Mouse (Mus musculus) megakaryocyte, embryonic 14.5 days (primary cell): Measurements from ENCODE around the gene Gprc5c. TPM values are rescaled to one million over a fixed set of nuclear protein-coding genes. Genes with fewer than 3 reads are reported as not detected.
"Not testable (repeated sequence)": the region's sequence is repeated elsewhere in the genome, so short reads cannot be mapped to it uniquely, and the experiment has no call there.

Experiments used
- H3K27me3 ChIP-seq: replicated peaks from 2 replicates; pipeline ENCODE3; 2012; ENCODE audit warnings: inconsistent platforms
- H3K36me3 ChIP-seq: replicated peaks from 2 replicates; pipeline ENCODE3; 2012; ENCODE audit warnings: low read length, inconsistent platforms, mixed read lengths
- H3K4me1 ChIP-seq: 2 replicates; pipeline ENCODE4 v1.6.1; 2012; ENCODE audit warnings: inconsistent platforms
- H3K4me3 ChIP-seq: replicated peaks from 2 replicates; pipeline ENCODE3; 2012; ENCODE audit warnings: moderate library complexity, mild to moderate bottlenecking, inconsistent platforms
- H3K9me3 ChIP-seq: 2 replicates; pipeline ENCODE4 v1.6.1; 2012; ENCODE audit warnings: inconsistent platforms
- FLI1 ChIP-seq: IDR thresholded peaks from 2 replicates; pipeline ENCODE4 v1.6.1; 2012; ENCODE audit warnings: low read length, inconsistent platforms, mixed read lengths
- GATA1 ChIP-seq: IDR thresholded peaks from 3 replicates; pipeline ENCODE4 v1.6.1; 2012; ENCODE audit warnings: mixed read lengths, low read length, inconsistent platforms, borderline replicate concordance
- polyA plus RNA-seq: library from polyadenylated mRNA; stranded (reverse); fragments of >175 nt; gene quantifications from 2 replicates; pipeline ENCODE4 v1.2.3, GENCODE M21; 2012; ENCODE audit warnings: low replicate concordance; ENCODE audit not compliant: insufficient read depth

Gene Gprc5c
- polyA plus RNA-seq, 1 experiment = 3.2 TPM

DNA sequence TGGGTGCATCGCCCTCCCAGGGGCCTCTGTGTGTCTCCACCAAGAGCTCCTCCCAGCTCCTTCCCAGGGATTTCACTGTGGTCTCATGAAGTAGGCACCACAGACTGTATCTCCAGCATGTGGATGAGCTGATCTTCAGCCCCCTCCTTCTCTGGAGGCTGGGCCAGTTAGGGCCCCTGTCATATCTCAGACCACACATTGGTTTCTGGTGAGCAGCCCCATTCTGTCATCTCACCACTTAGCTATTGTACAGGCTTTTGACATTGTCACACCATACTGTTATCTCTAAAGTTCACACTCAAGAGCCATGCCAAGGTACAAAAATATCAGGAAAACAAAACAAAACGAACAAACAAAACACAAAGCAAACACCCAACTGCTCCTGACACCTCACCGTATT is 45.1 kb downstream of the Gprc5c start:
- Histone ChIP-seq H3K4me1 (peaks cover 99% of the 10 kb centered on the region), H3K27me3 (no peaks in the 10 kb centered on the region), H3K9me3 (no peaks in the 10 kb centered on the region), H3K4me3 (peak overlapping the region; percentile 34), H3K36me3 (peaks cover 77% of the 10 kb centered on the region)
- TF ChIP-seq GATA1 = 0 out of 3 replicates have a peak, but pooled peaks have one; percentile 46
- no peak for TF ChIP-seq FLI1

DNA sequence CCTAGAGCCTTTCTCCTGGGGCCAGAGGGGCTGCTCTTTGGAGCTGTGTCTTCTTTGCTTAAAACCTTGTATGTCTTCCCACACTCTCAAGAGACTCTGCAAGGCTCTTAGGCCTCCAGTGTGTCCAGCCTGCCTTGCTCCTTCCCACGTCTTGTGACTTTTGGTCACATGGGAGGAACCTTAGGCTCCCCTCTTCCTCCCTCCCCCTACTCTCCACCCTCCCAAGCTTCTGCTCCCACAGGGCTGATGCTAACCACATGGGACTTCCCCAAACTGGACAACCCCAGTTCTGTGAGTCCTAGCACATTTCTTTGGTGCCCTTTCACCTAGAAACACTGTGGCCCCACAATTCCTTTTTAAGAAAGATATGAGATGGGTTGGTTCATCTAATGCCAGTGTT is 47.1 kb downstream of the Gprc5c start:
- Histone ChIP-seq H3K9me3 (no peaks in the 10 kb centered on the region), H3K4me1 (peaks cover 89% of the 10 kb centered on the region), H3K27me3 (no peaks in the 10 kb centered on the region), H3K4me3 (peak overlapping the region; percentile 59), H3K36me3 (peaks cover 83% of the 10 kb centered on the region)
- TF ChIP-seq GATA1 (no peak), FLI1 (no peak)

- Histone ChIP-seq H3K4me1 (peaks cover 87% of the 10 kb centered on the region), H3K36me3 (peaks cover 76% of the 10 kb centered on the region), H3K27me3 (no peaks in the 10 kb centered on the region), H3K9me3 (no peaks in the 10 kb centered on the region), H3K4me3 (peak overlapping the region; percentile 5)
- no peak for TF ChIP-seq GATA1
- TF ChIP-seq FLI1 = no peak
Observed at GRCm38 (mm10) chr11:114903224-114903623, 52.3 kb downstream of the Gprc5c start.

DNA sequence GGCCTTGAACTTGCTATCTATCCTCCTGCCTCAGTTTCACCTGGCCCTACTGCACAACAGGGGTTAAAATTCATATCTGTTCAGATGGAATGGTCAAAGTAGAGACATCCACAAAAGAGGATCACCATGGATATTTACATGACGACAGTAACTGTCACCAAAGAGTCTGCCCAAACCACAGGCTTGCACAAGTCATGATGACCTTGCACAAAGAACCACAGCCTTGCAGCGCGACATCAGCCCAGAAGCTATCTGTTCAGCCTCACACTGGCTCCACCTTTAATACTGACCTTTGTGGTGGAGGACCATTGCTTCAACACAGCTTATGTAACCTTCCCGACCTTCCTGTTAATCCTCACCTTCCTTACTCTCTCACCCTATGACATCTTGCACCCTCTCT is 56.6 kb downstream of the Gprc5c start:
- TF ChIP-seq GATA1 (peak; percentile 80; the same call in 2 of the 3 replicates), FLI1 (no peak)
- Histone ChIP-seq H3K9me3 (no peaks in the 10 kb centered on the region), H3K36me3 (peaks cover 44% of the 10 kb centered on the region), H3K27me3 (no peaks in the 10 kb centered on the region), H3K4me3 (peak overlapping the region; percentile 71), H3K4me1 (peaks cover 88% of the 10 kb centered on the region)

- TF ChIP-seq GATA1 (no peak), FLI1 (no peak)
- Histone ChIP-seq H3K4me1 (peaks cover 89% of the 10 kb centered on the region), H3K36me3 (peaks cover 39% of the 10 kb centered on the region), H3K4me3 (peak overlapping the region; percentile 42), H3K9me3 (no peaks in the 10 kb centered on the region), H3K27me3 (no peaks in the 10 kb centered on the region)
Observed at GRCm38 (mm10) chr11:114908086-114908485, 57.1 kb downstream of the Gprc5c start.

- Histone ChIP-seq H3K4me1 (peaks cover 91% of the 10 kb centered on the region), H3K36me3 (peaks cover 27% of the 10 kb centered on the region)
- H3K4me3 ChIP-seq, H3K27me3 ChIP-seq, H3K9me3 ChIP-seq: not testable (repeated sequence)
Observed at GRCm38 (mm10) chr11:114909538-114909937, 58.6 kb downstream of the Gprc5c start.

- H3K4me3 ChIP-seq = peak overlapping the region; percentile 82
- H3K9me3 ChIP-seq = no peaks in the 10 kb centered on the region
- TF ChIP-seq GATA1 (no peak), FLI1 (no peak)
- H3K36me3 ChIP-seq = peaks cover 16% of the 10 kb centered on the region
- H3K4me1 ChIP-seq = peaks cover 88% of the 10 kb centered on the region
- no peaks in the 10 kb centered on the region for H3K27me3 ChIP-seq
Observed at GRCm38 (mm10) chr11:114912847-114913246, 61.9 kb downstream of the Gprc5c start.

GRCm38 (mm10) chr11:114914978-114915377 is 64.0 kb downstream of the Gprc5c start:
- Histone ChIP-seq H3K36me3 (peaks cover 13% of the 10 kb centered on the region), H3K27me3 (no peaks in the 10 kb centered on the region), H3K9me3 (peaks cover 11% of the 10 kb centered on the region), H3K4me3 (no peak overlapping the region), H3K4me1 (peaks cover 70% of the 10 kb centered on the region)
- TF ChIP-seq FLI1 = no peak
- TF ChIP-seq GATA1 = no peak

DNA sequence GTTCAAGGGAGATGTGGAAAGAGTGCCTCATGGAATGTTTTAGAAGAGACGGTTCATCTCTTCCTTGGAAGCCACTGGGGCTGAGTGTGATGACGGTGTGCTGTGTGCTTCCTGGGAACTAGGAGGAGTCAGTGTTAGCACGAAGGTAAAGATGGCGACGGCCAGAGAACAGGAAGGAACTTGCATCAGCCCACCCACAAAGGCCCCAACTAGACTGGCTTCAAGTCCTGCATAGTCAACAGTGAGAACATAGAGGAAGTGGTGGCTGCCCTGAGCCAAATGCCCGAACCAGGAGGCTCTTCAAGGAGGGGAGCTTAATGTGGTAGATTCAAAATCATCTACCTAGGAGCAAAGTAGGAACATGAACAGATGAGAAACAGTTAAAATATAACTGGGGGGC is 66.2 kb downstream of the Gprc5c start:
- Histone ChIP-seq H3K36me3 (peaks cover 13% of the 10 kb centered on the region), H3K4me1 (peaks cover 60% of the 10 kb centered on the region), H3K27me3 (peaks cover 1% of the 10 kb centered on the region), H3K9me3 (peaks cover 11% of the 10 kb centered on the region), H3K4me3 (peak overlapping the region; percentile 17)
- no peak for TF ChIP-seq FLI1
- no peak for TF ChIP-seq GATA1

Other genes with a start within 250 kb of the Gprc5c start
- gene Rpl38, start 182.6 kb upstream of the Gprc5c start, polyA plus RNA-seq = 64.8 and 417 TPM in 2 replicates
- 2.7 and 5.8 TPM in 2 replicates for gene Ttyh2, start 175.7 kb upstream of the Gprc5c start, polyA plus RNA-seq
- gene Dnaic2, start 123.7 kb upstream of the Gprc5c start, polyA plus RNA-seq = 7.0 TPM in 1 of 2 replicates, not detected in the other
- gene Kif19a, start 85.8 kb upstream of the Gprc5c start, polyA plus RNA-seq = 2.7 and 4.2 TPM in 2 replicates
- 0.04 TPM in 1 of 2 replicates, not detected in the other for gene Btbd17, start 55.2 kb upstream of the Gprc5c start, polyA plus RNA-seq
- not detected in 2 replicates for gene Gpr142, start 52.2 kb upstream of the Gprc5c start, polyA plus RNA-seq
- gene Cd300a, start 38.9 kb downstream of the Gprc5c start, polyA plus RNA-seq = 3.4 and 3.6 TPM in 2 replicates
- 1.3 TPM in 1 of 2 replicates, not detected in the other for gene Cd300lb, start 83.2 kb downstream of the Gprc5c start, polyA plus RNA-seq
- gene Cd300c, start 118.0 kb downstream of the Gprc5c start, polyA plus RNA-seq = not detected in 2 replicates
- gene Cd300ld, start 138.8 kb downstream of the Gprc5c start, polyA plus RNA-seq = 0.63 TPM in 1 of 2 replicates, not detected in the other
- gene Cd300c2, start 150.7 kb downstream of the Gprc5c start, polyA plus RNA-seq = 3.5 TPM in 1 of 2 replicates, not detected in the other
- not detected in 2 replicates for gene Cd300ld2, start 165.0 kb downstream of the Gprc5c start, polyA plus RNA-seq
- gene Cd300ld4, start 175.9 kb downstream of the Gprc5c start, polyA plus RNA-seq = not detected in 2 replicates
- gene Cd300ld5, start 186.6 kb downstream of the Gprc5c start, polyA plus RNA-seq = not detected in 2 replicates
- gene Cd300ld3, start 197.3 kb downstream of the Gprc5c start, polyA plus RNA-seq = 1.1 TPM in 1 of 2 replicates, not detected in the other
- not detected in 2 replicates for gene Cd300e, start 211.0 kb downstream of the Gprc5c start, polyA plus RNA-seq
- 8.4 and 19.8 TPM in 2 replicates for gene Rab37, start 240.3 kb downstream of the Gprc5c start, polyA plus RNA-seq